Mouse (Mus musculus) limb, embryonic 15.5 days (tissue): ENCODE measurements at regions not wholly inside any gene's neighbourhood (a gene's known extent, or its start where the extent isn't known, plus 50 kb on each side); places are given as distances from the start of the nearest gene placed in this dataset.

Source experiments
- ATAC-seq: fragments of 200-750 bp; cut with Nextera tagmentation; 2 replicates; pipeline ENCODE4 v1.8.0; 2017; ENCODE audit warnings: low read depth, moderate TSS enrichment; ENCODE audit not compliant: insufficient number of reproducible peaks, low FRiP score, low TSS enrichment
- H3K27ac ChIP-seq: fragments of 300-500 bp; sonication (generic); 2 replicates; pipeline ENCODE4 v1.5.1; 2015; ENCODE audit warnings: moderate library complexity, mild to moderate bottlenecking, inconsistent platforms
- H3K27me3 ChIP-seq: fragments of 300-500 bp; sonication (generic); 2 replicates; pipeline ENCODE4 v1.6.1; 2015; ENCODE audit warnings: inconsistent platforms
- H3K36me3 ChIP-seq: fragments of 300-500 bp; sonication (generic); 2 replicates; pipeline ENCODE4 v1.6.1; 2015; ENCODE audit warnings: inconsistent platforms
- H3K4me1 ChIP-seq: fragments of 300-500 bp; sonication (generic); 2 replicates; pipeline ENCODE4 v1.6.1; 2015; ENCODE audit warnings: inconsistent platforms
- H3K4me2 ChIP-seq: fragments of 300-500 bp; sonication (generic); 2 replicates; pipeline ENCODE4 v1.6.1; 2015; ENCODE audit warnings: mild to moderate bottlenecking, inconsistent platforms
- H3K4me3 ChIP-seq: fragments of 300-500 bp; sonication (generic); 2 replicates; pipeline ENCODE4 v1.5.1; 2015; ENCODE audit warnings: mild to moderate bottlenecking, inconsistent platforms
- H3K9ac ChIP-seq: fragments of 300-500 bp; sonication (generic); 2 replicates; pipeline ENCODE4 v1.6.1; 2015; ENCODE audit warnings: inconsistent platforms
- H3K9me3 ChIP-seq: fragments of 300-500 bp; sonication (generic); 2 replicates; pipeline ENCODE4 v1.6.1; 2016; ENCODE audit warnings: inconsistent platforms
- WGBS: fragments of 180-500 bp; shearing (Covaris S2); methylation state at CpG from one replicate; pipeline ENCODE4 v1.1.7; 2015; 5-methylcytosine and 5-hydroxymethylcytosine counted together

DNA sequence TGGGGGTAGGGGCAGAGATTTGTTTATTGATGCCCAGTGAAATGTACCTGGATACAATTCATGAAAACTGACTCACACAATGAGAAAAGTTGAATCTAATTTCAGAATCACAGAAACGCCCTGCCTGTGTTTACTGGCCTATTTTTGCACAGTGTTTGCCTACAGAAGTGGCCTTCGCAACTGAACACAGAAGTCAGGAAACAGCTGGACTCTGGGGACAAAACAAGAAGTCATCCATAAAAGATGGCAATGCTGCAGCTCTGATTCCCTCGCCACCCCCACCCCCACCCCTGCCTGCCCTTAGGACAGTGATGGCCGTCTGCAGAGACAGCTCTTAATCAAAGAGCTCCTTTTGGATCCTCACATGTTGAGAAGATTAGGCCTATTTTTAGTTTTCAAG lies 150.0 kb upstream of the Galnt5 start:
- Histone ChIP-seq H3K4me1 (peaks cover 5% of the 10 kb centered on the region; the same call in 1 of the 2 replicates), H3K9ac (no peak overlapping the region), H3K9me3 (no peaks in the 10 kb centered on the region), H3K4me3 (no peak overlapping the region), H3K27me3 (no peaks in the 10 kb centered on the region), H3K4me2 (no peak overlapping the region), H3K36me3 (no peaks in the 10 kb centered on the region), H3K27ac (no peak overlapping the region)
- no peak for ATAC-seq
- 59% methylated on average over 4 of the region's 4 CpGs for WGBS

DNA sequence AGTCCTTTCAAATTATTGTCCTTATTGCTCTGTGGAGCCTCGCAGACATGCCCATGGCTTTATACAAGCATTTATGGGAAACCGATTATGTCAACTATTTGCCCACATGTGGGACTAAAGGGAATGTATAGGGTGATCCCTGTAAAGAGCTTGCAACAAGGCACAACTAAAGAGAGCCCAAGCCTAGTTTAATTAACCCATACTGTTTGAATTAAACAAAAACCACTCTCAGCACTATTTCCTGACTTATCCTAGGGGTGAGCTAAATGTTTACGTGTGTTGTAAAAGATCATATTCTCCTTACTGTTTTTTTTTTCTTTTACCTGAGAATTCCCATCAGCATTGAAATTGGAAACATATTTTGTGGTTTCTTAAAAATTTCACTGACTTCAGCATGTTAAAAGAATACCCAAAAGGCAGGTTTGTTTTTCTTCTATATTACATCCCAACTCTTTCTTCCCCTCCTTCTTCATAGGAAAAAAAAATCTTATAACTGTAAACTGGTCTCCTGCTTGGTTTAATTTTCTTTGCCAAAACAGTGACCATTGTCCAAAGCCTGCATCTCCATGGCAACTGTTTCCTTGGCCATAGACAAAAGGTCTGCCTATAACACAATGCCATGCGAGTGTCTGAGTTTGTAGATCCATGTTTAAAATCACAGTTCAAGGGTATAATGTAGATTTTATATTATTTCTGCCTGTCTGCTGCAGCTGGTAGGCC lies 148.2 kb upstream of the Galnt5 start:
- no peak overlapping the region for H3K27ac ChIP-seq
- peaks cover 5% of the 10 kb centered on the region; the same call in 1 of the 2 replicates for H3K4me1 ChIP-seq
- H3K9ac ChIP-seq: no peak overlapping the region
- H3K27me3 ChIP-seq: no peaks in the 10 kb centered on the region
- no peak for ATAC-seq
- 28% methylated on average over 4 of the region's 4 CpGs for WGBS
- no peaks in the 10 kb centered on the region for H3K36me3 ChIP-seq
- H3K9me3 ChIP-seq: no peaks in the 10 kb centered on the region
- H3K4me2 ChIP-seq: no peak overlapping the region
- H3K4me3 ChIP-seq: no peak overlapping the region

DNA sequence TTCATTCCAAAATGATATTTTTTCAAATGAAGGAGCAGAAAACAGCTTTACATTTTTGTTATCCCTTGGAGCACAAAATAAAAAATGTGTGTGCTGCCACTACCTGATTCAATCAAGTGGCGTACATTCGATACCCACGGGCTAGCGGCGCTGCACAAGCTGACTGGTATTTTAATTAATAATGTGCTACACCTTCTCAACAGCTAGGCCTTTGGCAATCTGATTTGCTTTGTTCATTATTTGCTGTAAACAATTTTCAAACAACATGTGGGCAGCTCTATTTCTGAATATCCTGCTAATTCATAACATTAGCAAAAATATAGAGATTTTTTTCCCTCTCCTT lies 147.7 kb upstream of the Galnt5 start:
- no peaks in the 10 kb centered on the region for H3K9me3 ChIP-seq
- no peaks in the 10 kb centered on the region for H3K36me3 ChIP-seq
- H3K4me2 ChIP-seq: no peak overlapping the region
- no peak overlapping the region for H3K9ac ChIP-seq
- no peak overlapping the region for H3K4me3 ChIP-seq
- WGBS: 46% methylated on average over 5 of the region's 5 CpGs
- H3K4me1 ChIP-seq: peaks cover 5% of the 10 kb centered on the region; the same call in 1 of the 2 replicates
- H3K27ac ChIP-seq: no peak overlapping the region
- H3K27me3 ChIP-seq: no peaks in the 10 kb centered on the region
- no peak for ATAC-seq

DNA sequence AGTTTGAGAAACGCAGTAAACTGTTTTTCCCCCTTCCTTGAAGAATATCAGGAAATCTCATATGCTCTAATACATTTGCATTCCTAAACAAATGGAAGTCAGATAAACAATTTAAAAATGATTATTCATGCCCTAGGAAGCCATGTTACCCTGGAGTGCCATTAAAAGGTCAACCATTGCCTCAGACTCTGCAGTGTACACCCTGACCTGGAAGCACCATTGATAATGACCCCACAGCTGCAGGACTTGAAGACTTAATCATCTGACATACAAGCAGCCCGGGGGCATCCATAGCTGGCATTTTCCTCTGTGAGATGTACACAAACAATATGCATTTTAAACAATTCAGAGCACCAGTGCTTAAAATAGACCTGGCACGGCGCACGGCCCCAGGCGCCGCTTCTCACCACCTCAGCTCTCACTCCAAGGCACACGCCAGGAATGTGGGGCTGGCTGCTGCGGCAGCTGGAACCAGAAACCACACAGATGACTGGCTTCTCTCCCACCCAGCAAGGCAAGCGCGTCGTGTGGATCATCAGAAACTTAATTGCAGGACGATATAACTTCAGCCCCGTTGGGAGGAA lies 141.1 kb upstream of the Galnt5 start:
- Histone ChIP-seq H3K4me2 (no peak overlapping the region), H3K4me1 (peaks cover 4% of the 10 kb centered on the region; the same call in 1 of the 2 replicates), H3K36me3 (no peaks in the 10 kb centered on the region), H3K4me3 (no peak overlapping the region), H3K9ac (no peak overlapping the region), H3K9me3 (no peaks in the 10 kb centered on the region), H3K27me3 (no peaks in the 10 kb centered on the region), H3K27ac (no peak overlapping the region)
- ATAC-seq: no peak
- 41% methylated on average over 14 of the region's 14 CpGs for WGBS

DNA sequence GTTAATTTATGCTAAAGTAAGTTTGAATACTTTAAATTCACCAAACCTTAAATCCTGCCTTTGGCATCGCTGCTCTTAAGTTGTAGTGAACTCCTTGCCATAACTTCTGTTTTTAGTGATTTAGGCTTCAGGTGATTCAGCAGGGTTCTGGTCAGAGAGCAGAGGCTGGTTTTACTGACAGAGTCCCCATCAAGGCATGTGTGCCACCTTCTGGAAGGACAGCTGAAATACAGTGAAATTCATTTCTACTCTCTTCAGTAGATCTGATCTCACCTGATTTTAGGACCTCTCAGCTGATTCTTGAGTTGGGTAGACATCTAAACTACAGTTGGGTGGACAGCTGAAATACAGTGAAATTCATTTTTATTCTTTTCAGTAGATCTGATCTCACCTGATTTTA lies 132.4 kb upstream of the Galnt5 start:
- H3K4me1 ChIP-seq: no peaks in the 10 kb centered on the region
- no peaks in the 10 kb centered on the region for H3K9me3 ChIP-seq
- no peak overlapping the region for H3K27ac ChIP-seq
- ATAC-seq: no peak
- 62% methylated on average over 1 of the region's 1 CpGs for WGBS
- no peaks in the 10 kb centered on the region for H3K36me3 ChIP-seq
- H3K27me3 ChIP-seq: no peaks in the 10 kb centered on the region
- no peak overlapping the region for H3K4me2 ChIP-seq
- H3K9ac ChIP-seq: no peak overlapping the region
- no peak overlapping the region for H3K4me3 ChIP-seq

DNA sequence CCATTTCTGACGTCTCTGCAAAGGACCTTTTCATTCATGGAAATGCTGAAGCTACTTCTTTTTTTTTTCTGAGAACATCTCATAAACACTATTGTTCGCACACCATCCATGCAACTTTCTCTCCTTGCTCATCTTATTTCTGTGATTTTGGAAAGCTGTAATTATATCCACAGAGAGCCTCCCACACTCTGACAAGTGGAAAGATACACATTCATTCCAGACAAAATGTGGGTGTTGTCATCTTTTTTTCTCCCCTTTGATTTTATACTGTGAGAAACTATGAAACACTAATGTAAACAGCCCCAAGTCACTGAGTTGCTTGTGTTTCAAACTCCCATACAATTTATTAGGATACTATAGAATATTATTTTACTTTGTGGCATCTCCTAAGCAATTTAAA lies 129.6 kb upstream of the Galnt5 start:
- Histone ChIP-seq H3K4me1 (no peaks in the 10 kb centered on the region), H3K9ac (no peak overlapping the region), H3K4me3 (no peak overlapping the region), H3K27me3 (no peaks in the 10 kb centered on the region), H3K36me3 (no peaks in the 10 kb centered on the region), H3K9me3 (no peaks in the 10 kb centered on the region), H3K27ac (no peak overlapping the region), H3K4me2 (no peak overlapping the region)
- ATAC-seq: no peak
- 77% methylated on average over 2 of the region's 2 CpGs for WGBS

DNA sequence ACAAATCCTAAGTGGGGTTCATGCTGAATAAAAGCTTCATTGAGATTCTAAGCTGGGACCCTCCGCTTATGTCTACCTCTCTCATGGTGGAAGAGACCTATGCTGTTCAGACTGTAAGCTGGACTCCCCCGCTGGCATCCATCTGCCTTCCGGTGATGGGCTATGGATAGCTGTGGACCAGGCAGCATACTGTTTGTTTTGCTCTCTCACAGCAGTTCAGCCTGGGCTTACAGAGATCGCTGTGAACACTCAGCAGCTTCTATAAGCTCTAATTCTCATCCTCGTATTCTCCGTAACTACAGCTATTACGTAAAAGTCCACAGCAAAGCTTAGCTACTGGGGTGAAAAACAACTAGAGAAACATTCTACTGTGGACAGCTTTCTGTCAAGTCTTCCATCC lies 97.5 kb upstream of the Galnt5 start:
- Histone ChIP-seq H3K27ac (peak overlapping the region; percentile 73), H3K4me3 (no peak overlapping the region), H3K9ac (no peak overlapping the region), H3K27me3 (no peaks in the 10 kb centered on the region), H3K36me3 (no peaks in the 10 kb centered on the region), H3K9me3 (no peaks in the 10 kb centered on the region), H3K4me2 (no peak overlapping the region), H3K4me1 (0 out of 2 replicates have a peak, but pooled peaks cover 4% of the 10 kb centered on the region)
- ATAC-seq: no peak
- WGBS: 80% methylated on average over 7 of the region's 7 CpGs

DNA sequence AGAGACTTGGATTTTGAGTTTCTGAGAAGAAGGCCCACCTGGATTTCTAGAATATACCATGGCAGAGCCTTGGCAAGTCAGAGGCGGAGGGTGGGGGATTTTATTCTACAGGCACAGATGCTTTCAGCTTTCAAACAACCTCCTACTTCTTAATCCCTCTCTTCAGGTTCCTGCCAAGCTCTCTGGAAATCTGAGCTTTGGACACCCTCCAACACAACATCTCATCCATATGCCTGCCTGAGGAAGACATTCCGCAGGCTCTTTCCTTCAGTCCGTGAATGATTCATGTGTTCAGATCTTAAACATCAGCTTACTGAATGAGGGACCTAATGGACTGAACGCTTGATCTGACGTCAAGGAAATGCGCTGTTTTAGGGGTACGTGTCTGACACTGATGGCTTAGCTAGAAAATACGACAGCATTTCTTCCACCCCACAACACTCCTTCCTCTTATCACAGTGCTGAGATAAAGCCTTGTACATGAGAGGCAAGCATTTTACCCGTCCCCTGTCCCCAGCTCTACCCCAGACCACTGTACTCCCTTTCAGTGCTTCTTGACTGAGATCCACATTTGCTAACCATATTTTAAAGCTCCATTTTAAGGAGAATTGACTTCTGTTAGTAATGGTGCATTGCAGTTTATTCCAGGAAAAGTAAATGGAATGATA lies 97.0 kb upstream of the Galnt5 start:
- Histone ChIP-seq H3K9ac (no peak overlapping the region), H3K4me2 (no peak overlapping the region), H3K9me3 (no peaks in the 10 kb centered on the region), H3K27me3 (no peaks in the 10 kb centered on the region), H3K27ac (peak overlapping the region; percentile 73), H3K4me1 (0 out of 2 replicates have a peak, but pooled peaks cover 4% of the 10 kb centered on the region), H3K4me3 (no peak overlapping the region), H3K36me3 (no peaks in the 10 kb centered on the region)
- ATAC-seq: no peak
- 45% methylated on average over 9 of the region's 9 CpGs for WGBS

DNA sequence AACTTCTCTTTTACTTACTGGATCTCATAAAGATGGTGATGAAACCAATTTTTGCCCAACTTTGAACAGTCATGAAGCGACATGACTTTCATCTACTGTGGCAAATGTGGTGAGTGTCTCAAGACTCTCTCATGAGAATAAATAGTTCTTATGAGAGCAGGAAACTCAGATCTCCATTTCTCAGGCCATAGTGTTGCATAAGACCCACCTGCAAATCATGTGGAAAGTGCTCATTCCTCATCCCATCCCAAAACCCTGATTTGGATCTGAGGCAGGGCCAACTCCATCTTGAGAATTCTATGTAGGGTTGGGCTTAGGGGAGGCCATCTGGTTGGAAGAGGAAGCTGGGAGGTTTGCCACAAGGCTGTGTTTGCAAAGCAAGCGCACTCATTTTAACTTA lies 92.5 kb upstream of the Galnt5 start:
- no peaks in the 10 kb centered on the region for H3K36me3 ChIP-seq
- H3K27ac ChIP-seq: no peak overlapping the region
- H3K4me2 ChIP-seq: no peak overlapping the region
- no peak overlapping the region for H3K4me3 ChIP-seq
- WGBS: 76% methylated on average over 2 of the region's 2 CpGs
- H3K27me3 ChIP-seq: no peaks in the 10 kb centered on the region
- 0 out of 2 replicates have a peak, but pooled peaks cover 2% of the 10 kb centered on the region for H3K4me1 ChIP-seq
- no peaks in the 10 kb centered on the region for H3K9me3 ChIP-seq
- H3K9ac ChIP-seq: no peak overlapping the region
- ATAC-seq: no peak

DNA sequence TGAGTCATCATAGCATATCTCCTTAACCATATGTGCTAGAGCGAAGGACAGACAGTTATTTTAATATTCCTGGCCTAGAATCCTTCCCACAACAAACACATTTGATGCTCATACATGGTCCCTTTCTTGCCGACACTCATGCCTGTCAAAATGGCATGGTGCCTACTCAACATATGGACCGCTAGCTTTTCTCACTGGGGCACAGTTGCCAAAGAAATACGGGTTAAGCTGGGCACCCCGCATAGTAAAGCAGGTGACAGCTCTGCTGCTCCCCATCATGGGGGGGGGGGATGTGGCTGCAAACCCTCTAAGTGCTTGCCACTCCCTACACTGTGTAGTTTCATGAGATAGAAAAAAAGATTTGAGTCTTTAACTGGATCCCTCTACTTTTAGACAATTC lies 90.7 kb upstream of the Galnt5 start:
- H3K36me3 ChIP-seq: no peaks in the 10 kb centered on the region
- H3K27me3 ChIP-seq: no peaks in the 10 kb centered on the region
- WGBS: 85% methylated on average over 5 of the region's 5 CpGs
- H3K4me3 ChIP-seq: no peak overlapping the region
- no peak overlapping the region for H3K9ac ChIP-seq
- ATAC-seq: no peak
- H3K27ac ChIP-seq: no peak overlapping the region
- no peaks in the 10 kb centered on the region for H3K9me3 ChIP-seq
- H3K4me2 ChIP-seq: no peak overlapping the region
- H3K4me1 ChIP-seq: no peaks in the 10 kb centered on the region

DNA sequence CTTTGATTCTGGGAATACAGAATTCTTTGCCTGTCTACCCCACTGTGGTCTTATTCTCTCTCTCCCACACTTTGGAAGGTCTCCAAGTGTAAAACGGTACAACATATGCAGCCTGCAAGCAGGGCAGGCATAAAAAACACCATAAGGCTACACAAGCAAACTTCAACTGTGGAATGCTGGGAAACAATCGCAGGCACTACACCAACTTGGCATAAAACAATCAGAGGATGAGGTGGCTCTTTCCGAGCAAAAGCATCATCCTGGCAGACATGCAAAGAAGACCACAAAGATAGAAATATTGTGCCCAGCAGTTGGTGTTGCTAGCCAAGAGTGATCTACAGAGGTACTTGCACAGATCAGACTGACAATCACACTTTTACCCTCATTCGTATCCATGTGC lies 88.0 kb upstream of the Galnt5 start:
- 72% methylated on average over 4 of the region's 4 CpGs for WGBS
- H3K27me3 ChIP-seq: no peaks in the 10 kb centered on the region
- no peak overlapping the region for H3K27ac ChIP-seq
- no peak overlapping the region for H3K4me2 ChIP-seq
- no peak overlapping the region for H3K4me3 ChIP-seq
- no peaks in the 10 kb centered on the region for H3K36me3 ChIP-seq
- H3K9me3 ChIP-seq: no peaks in the 10 kb centered on the region
- no peaks in the 10 kb centered on the region for H3K4me1 ChIP-seq
- H3K9ac ChIP-seq: no peak overlapping the region
- no peak for ATAC-seq

DNA sequence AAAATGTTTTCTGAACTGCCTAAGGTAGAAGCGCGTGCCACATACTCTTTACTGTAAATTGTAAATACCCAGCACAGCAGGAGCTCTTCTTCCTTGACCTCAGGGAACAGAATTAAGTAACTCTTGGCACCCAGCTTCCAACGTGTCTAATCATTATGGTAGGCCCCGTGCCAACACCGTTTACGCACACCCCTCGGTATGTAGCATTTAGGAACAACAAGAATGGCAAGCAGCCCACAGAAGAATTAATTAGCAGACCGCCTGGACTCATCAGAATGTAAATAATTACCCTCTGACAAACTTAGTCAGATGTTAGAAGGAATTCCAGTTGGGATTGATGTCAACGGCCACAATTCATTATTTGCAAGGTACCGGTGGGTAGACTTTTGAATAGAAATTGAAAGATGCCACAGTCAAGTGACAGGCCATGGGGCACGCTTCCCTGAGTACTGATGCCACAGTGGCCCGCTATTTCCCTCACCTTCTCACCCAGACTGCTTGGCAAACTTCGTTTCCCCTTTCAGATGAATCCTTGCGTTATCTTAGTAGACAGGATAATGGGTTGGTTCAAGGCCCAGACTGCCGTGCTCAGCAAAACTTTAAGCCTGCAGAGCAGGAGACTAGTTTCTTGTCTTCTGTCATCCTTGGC lies 81.2 kb upstream of the Galnt5 start:
- H3K9ac ChIP-seq: no peak overlapping the region
- WGBS: 63% methylated on average over 15 of the region's 15 CpGs
- ATAC-seq: no peak
- no peaks in the 10 kb centered on the region for H3K4me1 ChIP-seq
- no peak overlapping the region for H3K4me2 ChIP-seq
- H3K36me3 ChIP-seq: no peaks in the 10 kb centered on the region
- no peaks in the 10 kb centered on the region for H3K9me3 ChIP-seq
- H3K27ac ChIP-seq: no peak overlapping the region
- no peaks in the 10 kb centered on the region for H3K27me3 ChIP-seq
- H3K4me3 ChIP-seq: no peak overlapping the region
